Mouse (Mus musculus) intestine, embryonic 16.5 days (tissue): ENCODE results near the gene Cdc26. TPM values are rescaled to one million over a fixed set of nuclear protein-coding genes. Genes with fewer than 3 reads are reported as not detected.

Experiments used
- ATAC-seq: fragments of 200-750 bp; cut with Nextera tagmentation; 2 replicates; pipeline ENCODE4 v1.8.0; 2017; ENCODE audit warnings: moderate TSS enrichment, moderate library complexity
- H3K27ac ChIP-seq: fragments of 300-500 bp; sonication (generic); 2 replicates; pipeline ENCODE4 v1.5.1; 2014; ENCODE audit warnings: mild to moderate bottlenecking, low read length
- H3K27me3 ChIP-seq: fragments of 300-500 bp; sonication (generic); replicated peaks from 2 replicates; pipeline ENCODE4 v1.6.1; 2014; ENCODE audit warnings: low read length, control low read depth, mixed read lengths; ENCODE audit not compliant: control insufficient read depth, insufficient read depth
- H3K36me3 ChIP-seq: fragments of 300-500 bp; sonication (generic); 2 replicates; pipeline ENCODE4 v1.6.1; 2014; ENCODE audit warnings: low read length, control low read depth; ENCODE audit not compliant: control insufficient read depth, insufficient read depth
- H3K4me1 ChIP-seq: fragments of 300-500 bp; sonication (generic); 2 replicates; pipeline ENCODE4 v1.6.1; 2014; ENCODE audit warnings: low read length, control low read depth, mixed read lengths; ENCODE audit not compliant: control insufficient read depth, insufficient read depth
- H3K4me2 ChIP-seq: fragments of 300-500 bp; sonication (generic); 2 replicates; pipeline ENCODE4 v1.6.1; 2014; ENCODE audit warnings: low read depth, low read length, control low read depth
- H3K4me3 ChIP-seq: fragments of 300-500 bp; sonication (generic); 2 replicates; pipeline ENCODE4 v1.5.1; 2014; ENCODE audit warnings: mild to moderate bottlenecking, low read length
- H3K9ac ChIP-seq: fragments of 300-500 bp; sonication (generic); 2 replicates; pipeline ENCODE4 v1.6.1; 2014; ENCODE audit warnings: low read depth, low read length
- H3K9me3 ChIP-seq: fragments of 300-500 bp; sonication (generic); 2 replicates; pipeline ENCODE4 v1.6.1; 2016; ENCODE audit warnings: low read length, control low read depth; ENCODE audit not compliant: control insufficient read depth
- WGBS: fragments of 180-500 bp; shearing (Covaris S2); extraction: QIAGEN DNeasy Blood & Tissue Kit; methylation state at CpG from one replicate; pipeline ENCODE4 v1.1.7; 2014; 5-methylcytosine and 5-hydroxymethylcytosine counted together
- polyA plus RNA-seq: library from polyadenylated mRNA; unstranded; fragments of >200 nt; fragmentation: Nextera tagmentation; extraction: Ambion mirVana; gene quantifications from 2 replicates; pipeline ENCODE4 v1.2.1, GENCODE M21; 2015

Gene Cdc26
- polyA plus RNA-seq, 1 experiment from 2014 or later: 122 TPM

GRCm38 (mm10) chr4:62360088-62360804 lies 48.2 kb downstream of the Cdc26 start, which contains the start of the genes Fkbp15 and Slc31a1:
Gene Fkbp15 (minus strand): TSS chr4:62360548.
Gene Slc31a1 (plus strand): TSS chr4:62360727.
- Histone ChIP-seq H3K4me3 (peak within 1 kb of the TSS; percentile 80), H3K4me1 (peaks cover 10% of the 10 kb centered on the region), H3K9me3 (no peaks in the 10 kb centered on the region), H3K9ac (peak within 1 kb of the TSS; percentile 81), H3K27ac (peak within 1 kb of the TSS; percentile 83), H3K36me3 (no peaks in the 10 kb centered on the region), H3K27me3 (no peaks in the 10 kb centered on the region), H3K4me2 (peak within 1 kb of the TSS; percentile 67)
- ATAC-seq: peak; percentile 100
- WGBS: under 1% methylated on average over 51 of the region's 51 CpGs

GRCm38 (mm10) chr4:62359256-62359775 lies 49.1 kb downstream of the Cdc26 start:
- Histone ChIP-seq H3K36me3 (no peaks in the 10 kb centered on the region), H3K27me3 (no peaks in the 10 kb centered on the region), H3K27ac (peak overlapping the region; percentile 83; the same call in 1 of the 2 replicates), H3K4me3 (peak overlapping the region; percentile 80), H3K9me3 (no peaks in the 10 kb centered on the region), H3K4me2 (peak overlapping the region; percentile 66), H3K9ac (peak overlapping the region; percentile 81), H3K4me1 (peaks cover 8% of the 10 kb centered on the region)
- 37% methylated on average over 7 of the region's 7 CpGs for WGBS
- ATAC-seq: no peak

- peaks cover 5% of the 10 kb centered on the region; the same call in 1 of the 2 replicates for H3K4me1 ChIP-seq
- no peak overlapping the region for H3K4me2 ChIP-seq
- no peak overlapping the region for H3K9ac ChIP-seq
- H3K9me3 ChIP-seq: no peaks in the 10 kb centered on the region
- H3K4me3 ChIP-seq: no peak overlapping the region
- ATAC-seq: no peak
- no peaks in the 10 kb centered on the region for H3K36me3 ChIP-seq
- no peaks in the 10 kb centered on the region for H3K27me3 ChIP-seq
- 82% methylated on average over 1 of the region's 1 CpGs for WGBS
- no peak overlapping the region for H3K27ac ChIP-seq
Observed at GRCm38 (mm10) chr4:62357631-62358148, 50.8 kb downstream of the Cdc26 start.

- WGBS: 94% methylated on average over 2 of the region's 2 CpGs
- no peak overlapping the region for H3K9ac ChIP-seq
- no peak for ATAC-seq
- H3K27me3 ChIP-seq: no peaks in the 10 kb centered on the region
- peaks cover 3% of the 10 kb centered on the region for H3K4me1 ChIP-seq
- H3K9me3 ChIP-seq: no peaks in the 10 kb centered on the region
- H3K27ac ChIP-seq: no peak overlapping the region
- no peak overlapping the region for H3K4me3 ChIP-seq
- peaks cover 2% of the 10 kb centered on the region; the same call in 1 of the 2 replicates for H3K36me3 ChIP-seq
- H3K4me2 ChIP-seq: no peak overlapping the region
Observed at GRCm38 (mm10) chr4:62349371-62349770, 59.1 kb downstream of the Cdc26 start.

- Histone ChIP-seq H3K9me3 (no peaks in the 10 kb centered on the region), H3K27me3 (no peaks in the 10 kb centered on the region), H3K4me2 (no peak overlapping the region), H3K36me3 (peaks cover 2% of the 10 kb centered on the region; the same call in 1 of the 2 replicates), H3K27ac (peak overlapping the region; percentile 63), H3K9ac (no peak overlapping the region), H3K4me3 (no peak overlapping the region), H3K4me1 (peaks cover 3% of the 10 kb centered on the region)
- WGBS: 35% methylated on average over 2 of the region's 2 CpGs
- peak; percentile 64 for ATAC-seq
Observed at GRCm38 (mm10) chr4:62348329-62348705, 60.1 kb downstream of the Cdc26 start.

GRCm38 (mm10) chr4:62347605-62348328 lies 60.7 kb downstream of the Cdc26 start:
- H3K36me3 ChIP-seq: peaks cover 2% of the 10 kb centered on the region; the same call in 1 of the 2 replicates
- 48% methylated on average over 9 of the region's 9 CpGs for WGBS
- peak; percentile 44 for ATAC-seq
- H3K9me3 ChIP-seq: no peaks in the 10 kb centered on the region
- H3K4me2 ChIP-seq: no peak overlapping the region
- peak overlapping the region; percentile 63; the same call in 1 of the 2 replicates for H3K27ac ChIP-seq
- H3K27me3 ChIP-seq: no peaks in the 10 kb centered on the region
- H3K4me3 ChIP-seq: no peak overlapping the region
- H3K9ac ChIP-seq: no peak overlapping the region
- H3K4me1 ChIP-seq: peaks cover 3% of the 10 kb centered on the region

- H3K27me3 ChIP-seq: no peaks in the 10 kb centered on the region
- H3K27ac ChIP-seq: no peak overlapping the region
- H3K4me1 ChIP-seq: peaks cover 3% of the 10 kb centered on the region
- no peak overlapping the region for H3K4me3 ChIP-seq
- H3K4me2 ChIP-seq: no peak overlapping the region
- no peak overlapping the region for H3K9ac ChIP-seq
- H3K9me3 ChIP-seq: no peaks in the 10 kb centered on the region
- H3K36me3 ChIP-seq: peaks cover 4% of the 10 kb centered on the region
- 88% methylated on average over 4 of the region's 4 CpGs for WGBS
- no peak for ATAC-seq
Observed at GRCm38 (mm10) chr4:62345827-62346226, 62.6 kb downstream of the Cdc26 start.

GRCm38 (mm10) chr4:62344000-62344399 lies 64.4 kb downstream of the Cdc26 start:
- Histone ChIP-seq H3K36me3 (peaks cover 4% of the 10 kb centered on the region), H3K27ac (no peak overlapping the region), H3K9ac (no peak overlapping the region), H3K9me3 (no peaks in the 10 kb centered on the region), H3K27me3 (no peaks in the 10 kb centered on the region), H3K4me1 (peaks cover 3% of the 10 kb centered on the region), H3K4me3 (no peak overlapping the region), H3K4me2 (no peak overlapping the region)
- WGBS: 84% methylated on average over 1 of the region's 1 CpGs
- ATAC-seq: no peak

- H3K27ac ChIP-seq: no peak overlapping the region
- no peak for ATAC-seq
- 88% methylated on average over 5 of the region's 5 CpGs for WGBS
- no peak overlapping the region for H3K4me2 ChIP-seq
- H3K9ac ChIP-seq: no peak overlapping the region
- H3K4me1 ChIP-seq: no peaks in the 10 kb centered on the region
- no peaks in the 10 kb centered on the region for H3K27me3 ChIP-seq
- no peaks in the 10 kb centered on the region for H3K9me3 ChIP-seq
- H3K4me3 ChIP-seq: no peak overlapping the region
- peaks cover 14% of the 10 kb centered on the region for H3K36me3 ChIP-seq
Observed at GRCm38 (mm10) chr4:62338536-62338935, 69.9 kb downstream of the Cdc26 start.
